8 mouse cellular contexts compared by ENCODE assay signal in genomic region chr2:4401597-4402581, GRCm38 (mm10).
A peak's percentile ranks its signal among the peaks of the same experiment; 100 is the strongest.
DNase-seq lines count a peak whose midpoint lies in the region; ATAC-seq and TF ChIP-seq lines count a peak whose summit lies in the region.

No protein-coding gene starts in this region.

- H3K4me3 ChIP-seq in spleen, adult 2 months (ENCODE audit: extremely low read depth, insufficient read depth, insufficient read length), result peak overlapping the region; percentile 45
- peak overlapping the region; percentile 77 for H3K4me3 ChIP-seq in heart, embryonic 12.5 days
- peak overlapping the region; percentile 55 for H3K4me3 ChIP-seq in stomach, embryonic 16.5 days (replicated peaks; ENCODE audit: low read length)

- peak overlapping the region; percentile 89 for H3K9ac ChIP-seq in heart, embryonic 12.5 days
- H3K9ac ChIP-seq in stomach, embryonic 16.5 days (ENCODE audit: low read length), result peak overlapping the region; percentile 75

- 0 out of 2 replicates have a peak, but pooled peaks have one; percentile 34 for ATAC-seq in heart, embryonic 12.5 days (ENCODE audit: insufficient number of reproducible peaks, low FRiP score)
- no peak for ATAC-seq in stomach, embryonic 16.5 days (ENCODE audit: insufficient read depth, low FRiP score)

- no peak for TF ChIP-seq POLR2A in spleen, adult 2 months (IDR thresholded peaks at IDR 0.05; ENCODE audit: low read depth, low read length)

- peak overlapping the region; percentile 94 for H3K4me2 ChIP-seq in heart, embryonic 12.5 days
- peak overlapping the region; percentile 72 for H3K4me2 ChIP-seq in stomach, embryonic 16.5 days (ENCODE audit: low read depth, low read length)

- H3K9me3 ChIP-seq in heart, embryonic 12.5 days (replicated peaks), result peaks cover 6% of the 10 kb centered on the region; the same call in 1 of the 2 replicates
- H3K9me3 ChIP-seq in stomach, embryonic 16.5 days (replicated peaks; ENCODE audit: control insufficient read depth, low read length), result no peaks in the 10 kb centered on the region

- peak overlapping the region; percentile 9; the same call in 1 of the 2 replicates for H3K27ac ChIP-seq in spleen, adult 2 months (ENCODE audit: insufficient read depth, low read length)
- H3K27ac ChIP-seq in heart, embryonic 12.5 days (ENCODE audit: poor library complexity, severe bottlenecking), result peak overlapping the region; percentile 63
- H3K27ac ChIP-seq in stomach, embryonic 16.5 days (ENCODE audit: low read length), result peak overlapping the region; percentile 78

- H3K36me3 ChIP-seq in spleen, adult 2 months (ENCODE audit: control insufficient read depth, insufficient read depth, low read length), result no peaks in the 10 kb centered on the region
- H3K36me3 ChIP-seq in heart, embryonic 12.5 days, result no peaks in the 10 kb centered on the region
- no peaks in the 10 kb centered on the region for H3K36me3 ChIP-seq in stomach, embryonic 16.5 days (ENCODE audit: control insufficient read depth, insufficient read depth, low read length)

- WGBS in spleen, adult 2 months, result 9% methylated on average over 28 of the region's 28 CpGs
- WGBS in heart, embryonic 12.5 days, result under 1% methylated on average over 28 of the region's 28 CpGs
- 2% methylated on average over 28 of the region's 28 CpGs for WGBS in stomach, embryonic 16.5 days

- DNase-seq in spleen, adult 2 months (ENCODE audit: low read depth in 1 of 2, low spot score in 2 of 2), result no peak
- no peak for DNase-seq in spleen, adult 18-20 months
- peak; percentile 87 for DNase-seq in embryo, embryonic 11 days
- peak; percentile 32 to 36 for DNase-seq in layer of hippocampus, postnatal 36 days
- DNase-seq in mesoderm, embryonic 11.5 days (ENCODE audit: low read depth, low spot score), result peak; percentile 80
- DNase-seq in urinary bladder, postnatal 36 days (ENCODE audit: low spot score in 2 of 2), result no peak

- no peaks in the 10 kb centered on the region; the same call in 1 of the 2 replicates for H3K4me1 ChIP-seq in spleen, adult 2 months (ENCODE audit: control insufficient read depth, insufficient read depth, insufficient read length)
- peaks cover 17% of the 10 kb centered on the region for H3K4me1 ChIP-seq in heart, embryonic 12.5 days (replicated peaks)
- H3K4me1 ChIP-seq in stomach, embryonic 16.5 days (ENCODE audit: control insufficient read depth, insufficient read depth, low read length), result peaks cover 7% of the 10 kb centered on the region

- peaks cover 10% of the 10 kb centered on the region for H3K27me3 ChIP-seq in spleen, adult 2 months (ENCODE audit: control insufficient read depth, insufficient read depth, low read length)
- H3K27me3 ChIP-seq in heart, embryonic 12.5 days (replicated peaks), result no peaks in the 10 kb centered on the region
- H3K27me3 ChIP-seq in stomach, embryonic 16.5 days (ENCODE audit: control insufficient read depth, insufficient read depth, low read length), result no peaks in the 10 kb centered on the region

- no peak for TF ChIP-seq CTCF in spleen, adult 2 months (IDR thresholded peaks at IDR 0.05; ENCODE audit: extremely low read depth, insufficient read depth, insufficient read length, insufficient replicate concordance)

Comparison
In these comparisons a context has a peak if more than half of its experiments do, and no peak if none do; other contexts are left out.
1. DNase-seq: peak in embryo, embryonic 11 days (single experiment), layer of hippocampus, postnatal 36 days (2 of 2) and mesoderm, embryonic 11.5 days (single experiment); none in spleen, adult 2 months (0 of 2), spleen, adult 18-20 months (0 of 2) and urinary bladder, postnatal 36 days (0 of 2).
2. H3K27ac ChIP-seq: peak in every context shown above with its lines; median percentile 78 in stomach, embryonic 16.5 days; 63 in heart, embryonic 12.5 days; 9 in spleen, adult 2 months.
3. Peak in every context shown above with its lines, with median percentiles within 50 percentile points of each other: H3K4me3 ChIP-seq.